Mouse (Mus musculus): ENCODE measurements around the gene Sipa1l2. TPM values are rescaled to one million over a fixed set of nuclear protein-coding genes. Genes with fewer than 3 reads are reported as not detected.

Gene Sipa1l2
- polyA plus RNA-seq, 1 experiment from 2014 or later = 27.2 TPM

GRCm38 (mm10) chr8:125384551-125385183 is 184.9 kb downstream of the Sipa1l2 start:
- H3K27ac ChIP-seq = peak overlapping the region; percentile 58
- ATAC-seq = no peak

GRCm38 (mm10) chr8:125381674-125382073 is 187.9 kb downstream of the Sipa1l2 start:
- Histone ChIP-seq H3K9ac (no peak overlapping the region), H3K27me3 (no peaks in the 10 kb centered on the region), H3K27ac (no peak overlapping the region), H3K36me3 (ENCODE audit: poor library complexity, severe bottlenecking) (no peaks in the 10 kb centered on the region), H3K9me3 (replicated peaks) (no peaks in the 10 kb centered on the region), H3K4me1 (peaks cover 21% of the 10 kb centered on the region), H3K4me2 (no peak overlapping the region), H3K4me3 (no peak overlapping the region)
- WGBS = 83% methylated on average over 3 of the region's 3 CpGs
- ATAC-seq = no peak

More at GRCm38 (mm10) chr8:125384551-125385183, 184.9 kb downstream of the Sipa1l2 start:
- Histone ChIP-seq H3K27me3 (no peaks in the 10 kb centered on the region), H3K9me3 (replicated peaks) (no peaks in the 10 kb centered on the region), H3K4me2 (no peak overlapping the region), H3K4me1 (peaks cover 39% of the 10 kb centered on the region), H3K9ac (no peak overlapping the region), H3K36me3 (ENCODE audit: poor library complexity, severe bottlenecking) (no peaks in the 10 kb centered on the region), H3K4me3 (no peak overlapping the region)
- WGBS = 91% methylated on average over 4 of the region's 4 CpGs

GRCm38 (mm10) chr8:125379939-125380338 is 189.7 kb downstream of the Sipa1l2 start:
- Histone ChIP-seq H3K4me3 (no peak overlapping the region), H3K27me3 (no peaks in the 10 kb centered on the region), H3K9me3 (replicated peaks) (no peaks in the 10 kb centered on the region), H3K27ac (no peak overlapping the region), H3K4me2 (no peak overlapping the region), H3K9ac (no peak overlapping the region), H3K4me1 (peaks cover 13% of the 10 kb centered on the region), H3K36me3 (ENCODE audit: poor library complexity, severe bottlenecking) (no peaks in the 10 kb centered on the region)
- ATAC-seq = no peak
- WGBS = 67% methylated on average over 7 of the region's 7 CpGs

- H3K9ac ChIP-seq = no peak overlapping the region
- ATAC-seq = no peak
- no peak overlapping the region for H3K4me2 ChIP-seq
- no peaks in the 10 kb centered on the region for H3K27me3 ChIP-seq
- no peaks in the 10 kb centered on the region for H3K9me3 ChIP-seq (replicated peaks)
- H3K36me3 ChIP-seq (ENCODE audit: poor library complexity, severe bottlenecking) = no peaks in the 10 kb centered on the region
- no peak overlapping the region for H3K27ac ChIP-seq
- peaks cover 9% of the 10 kb centered on the region; the same call in 1 of the 2 replicates for H3K4me1 ChIP-seq
- WGBS = 74% methylated on average over 10 of the region's 10 CpGs
- no peak overlapping the region for H3K4me3 ChIP-seq
Observed at GRCm38 (mm10) chr8:125379156-125379555, 190.5 kb downstream of the Sipa1l2 start.

- Histone ChIP-seq H3K4me3 (no peak overlapping the region), H3K27me3 (no peaks in the 10 kb centered on the region), H3K4me1 (peaks cover 9% of the 10 kb centered on the region; the same call in 1 of the 2 replicates), H3K9ac (no peak overlapping the region), H3K27ac (no peak overlapping the region), H3K4me2 (no peak overlapping the region), H3K9me3 (replicated peaks) (no peaks in the 10 kb centered on the region), H3K36me3 (ENCODE audit: poor library complexity, severe bottlenecking) (no peaks in the 10 kb centered on the region)
- no peak for ATAC-seq
- 90% methylated on average over 3 of the region's 3 CpGs for WGBS
Observed at GRCm38 (mm10) chr8:125377704-125378103, 191.9 kb downstream of the Sipa1l2 start.

GRCm38 (mm10) chr8:125376448-125376845 is 193.2 kb downstream of the Sipa1l2 start:
- H3K27me3 ChIP-seq = no peaks in the 10 kb centered on the region
- ATAC-seq = 0 out of 2 replicates have a peak, but pooled peaks have one; percentile 3
- no peak overlapping the region for H3K4me3 ChIP-seq
- H3K27ac ChIP-seq = peak overlapping the region; percentile 46
- H3K36me3 ChIP-seq (ENCODE audit: poor library complexity, severe bottlenecking) = no peaks in the 10 kb centered on the region
- H3K9me3 ChIP-seq (replicated peaks) = no peaks in the 10 kb centered on the region
- H3K4me2 ChIP-seq = no peak overlapping the region
- 69% methylated on average over 6 of the region's 6 CpGs for WGBS
- peaks cover 9% of the 10 kb centered on the region; the same call in 1 of the 2 replicates for H3K4me1 ChIP-seq
- H3K9ac ChIP-seq = no peak overlapping the region

GRCm38 (mm10) chr8:125375659-125376447 is 193.8 kb downstream of the Sipa1l2 start:
- H3K36me3 ChIP-seq (ENCODE audit: poor library complexity, severe bottlenecking) = no peaks in the 10 kb centered on the region
- H3K4me1 ChIP-seq = peaks cover 9% of the 10 kb centered on the region; the same call in 1 of the 2 replicates
- H3K4me2 ChIP-seq = no peak overlapping the region
- WGBS = 29% methylated on average over 8 of the region's 8 CpGs
- H3K9me3 ChIP-seq (replicated peaks) = no peaks in the 10 kb centered on the region
- no peak overlapping the region for H3K9ac ChIP-seq
- H3K27me3 ChIP-seq = no peaks in the 10 kb centered on the region
- peak overlapping the region; percentile 46 for H3K27ac ChIP-seq
- peak; percentile 59; the same call in 1 of the 2 replicates for ATAC-seq
- no peak overlapping the region for H3K4me3 ChIP-seq

GRCm38 (mm10) chr8:125372596-125372995 is 197.0 kb downstream of the Sipa1l2 start:
- H3K27me3 ChIP-seq = no peaks in the 10 kb centered on the region
- no peak overlapping the region for H3K4me2 ChIP-seq
- no peaks in the 10 kb centered on the region for H3K36me3 ChIP-seq (ENCODE audit: poor library complexity, severe bottlenecking)
- WGBS = 92% methylated on average over 4 of the region's 4 CpGs
- peaks cover 17% of the 10 kb centered on the region; the same call in 1 of the 2 replicates for H3K4me1 ChIP-seq
- no peak for ATAC-seq
- H3K9me3 ChIP-seq (replicated peaks) = no peaks in the 10 kb centered on the region
- no peak overlapping the region for H3K27ac ChIP-seq
- no peak overlapping the region for H3K4me3 ChIP-seq
- H3K9ac ChIP-seq = no peak overlapping the region

- Histone ChIP-seq H3K4me3 (no peak overlapping the region), H3K4me1 (peaks cover 8% of the 10 kb centered on the region; the same call in 1 of the 2 replicates), H3K9ac (no peak overlapping the region), H3K36me3 (ENCODE audit: poor library complexity, severe bottlenecking) (no peaks in the 10 kb centered on the region), H3K9me3 (replicated peaks) (no peaks in the 10 kb centered on the region), H3K4me2 (no peak overlapping the region), H3K27me3 (no peaks in the 10 kb centered on the region), H3K27ac (no peak overlapping the region)
- 31% methylated on average over 8 of the region's 8 CpGs for WGBS
- no peak for ATAC-seq
Observed at GRCm38 (mm10) chr8:125369491-125370236, 199.9 kb downstream of the Sipa1l2 start.

GRCm38 (mm10) chr8:125368341-125369035 is 201.1 kb downstream of the Sipa1l2 start:
- no peaks in the 10 kb centered on the region for H3K36me3 ChIP-seq (ENCODE audit: poor library complexity, severe bottlenecking)
- no peaks in the 10 kb centered on the region for H3K9me3 ChIP-seq (replicated peaks)
- no peak overlapping the region for H3K27ac ChIP-seq
- 68% methylated on average over 4 of the region's 4 CpGs for WGBS
- no peak overlapping the region for H3K9ac ChIP-seq
- no peak overlapping the region for H3K4me3 ChIP-seq
- H3K27me3 ChIP-seq = no peaks in the 10 kb centered on the region
- no peak for ATAC-seq
- no peak overlapping the region for H3K4me2 ChIP-seq
- H3K4me1 ChIP-seq = peaks cover 8% of the 10 kb centered on the region; the same call in 1 of the 2 replicates

Measured in forebrain, embryonic 13.5 days (tissue).